Mouse (Mus musculus): ENCODE measurements at regions not wholly inside any gene's neighbourhood (a gene's known extent, or its start where the extent isn't known, plus 50 kb on each side); places are given as distances from the start of the nearest gene placed in this dataset.

- intact Hi-C loops (cut with DNase I): loop anchor here (2.0 kb wide), 1 partner anchor 90 kb away; the partner anchor contains the start of gene Wnt4
- Histone ChIP-seq H3K4me3 (no peak overlapping the region), H3K27ac (peak overlapping the region; percentile 70)
- peak; percentile 74 for DNase-seq
- TF ChIP-seq CTCF (IDR thresholded peaks at IDR 0.05): no peak
Measured at GRCm38 (mm10) chr4:137187051-137187450, 90.2 kb upstream of the Wnt4 start.

DNA sequence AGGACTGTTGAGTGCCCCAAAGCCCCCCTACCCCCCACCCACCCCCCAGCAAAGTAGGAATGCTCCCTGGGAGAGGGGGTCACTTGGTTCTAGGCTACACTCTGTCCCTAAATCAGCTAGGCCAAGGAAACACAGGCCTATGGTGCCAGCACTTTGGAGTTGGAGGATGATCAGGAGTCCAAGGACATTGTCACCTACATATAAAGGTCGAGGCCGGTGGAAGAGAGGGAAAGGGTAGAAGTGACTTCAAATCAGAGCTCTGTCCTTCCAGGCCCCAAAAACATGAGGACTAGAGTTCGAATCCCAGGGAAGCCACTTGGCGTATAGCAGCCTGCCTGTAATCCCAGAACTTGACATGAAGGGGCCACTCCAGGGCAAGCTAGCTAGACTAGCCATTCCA is 92.3 kb upstream of the Wnt4 start:
- no peak for DNase-seq
- no peak overlapping the region for H3K4me3 ChIP-seq
- intact Hi-C loops (cut with DNase I): no loop called here
- no peak for TF ChIP-seq CTCF (IDR thresholded peaks at IDR 0.05)
- no peak overlapping the region for H3K27ac ChIP-seq

- no peak overlapping the region for H3K4me3 ChIP-seq
- H3K27ac ChIP-seq: no peak overlapping the region
- no peak for DNase-seq
- no peak for TF ChIP-seq CTCF (IDR thresholded peaks at IDR 0.05)
- intact Hi-C loops (cut with DNase I): no loop called here
Measured at GRCm38 (mm10) chr4:137183181-137183850, 94.0 kb upstream of the Wnt4 start.

DNA sequence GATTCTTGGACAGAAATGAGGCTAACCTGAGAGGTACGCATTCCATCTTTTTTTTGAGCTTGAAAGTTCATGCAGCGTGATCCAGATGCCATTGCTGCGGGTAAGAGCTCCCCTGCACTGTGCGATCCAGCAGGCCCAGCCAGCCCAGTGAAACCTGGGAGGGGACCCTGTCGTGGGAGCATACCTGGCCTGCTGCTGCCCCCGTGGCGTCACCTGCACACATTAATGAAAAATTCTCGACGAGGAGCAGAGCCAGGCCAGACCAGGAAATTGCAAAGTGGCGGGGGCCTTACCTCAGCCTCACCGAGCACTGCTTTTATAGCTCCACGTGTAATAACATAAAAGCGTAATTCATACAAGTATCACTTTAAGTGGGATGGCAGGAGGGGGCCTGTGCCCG is 94.7 kb upstream of the Wnt4 start:
- H3K4me3 ChIP-seq: no peak overlapping the region
- intact Hi-C loops (cut with DNase I): no loop called here
- no peak for TF ChIP-seq CTCF (IDR thresholded peaks at IDR 0.05)
- no peak overlapping the region for H3K27ac ChIP-seq
- DNase-seq: no peak

DNA sequence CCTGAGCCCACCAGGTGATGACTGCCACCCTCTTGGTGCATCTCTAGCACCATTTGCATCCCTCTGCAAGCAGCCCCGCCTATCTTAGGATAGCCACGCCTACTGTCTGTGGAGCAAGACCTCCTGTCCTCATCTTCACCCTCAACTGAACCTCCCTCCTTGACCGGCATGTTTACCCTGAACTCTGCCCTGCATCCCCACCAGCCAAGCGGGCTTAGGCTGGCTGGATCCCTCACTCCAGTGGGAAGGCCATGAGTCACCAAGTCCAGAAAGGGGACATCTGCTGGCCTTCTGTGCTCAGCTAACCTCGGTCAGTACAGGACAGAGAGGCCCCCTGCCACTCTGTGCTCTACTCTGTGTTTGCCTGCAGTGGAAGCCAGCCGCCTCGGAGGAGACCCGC is 96.0 kb upstream of the Wnt4 start:
- H3K27ac ChIP-seq: no peak overlapping the region
- H3K4me3 ChIP-seq: no peak overlapping the region
- TF ChIP-seq CTCF (IDR thresholded peaks at IDR 0.05): no peak
- intact Hi-C loops (cut with DNase I): no loop called here
- no peak for DNase-seq

DNA sequence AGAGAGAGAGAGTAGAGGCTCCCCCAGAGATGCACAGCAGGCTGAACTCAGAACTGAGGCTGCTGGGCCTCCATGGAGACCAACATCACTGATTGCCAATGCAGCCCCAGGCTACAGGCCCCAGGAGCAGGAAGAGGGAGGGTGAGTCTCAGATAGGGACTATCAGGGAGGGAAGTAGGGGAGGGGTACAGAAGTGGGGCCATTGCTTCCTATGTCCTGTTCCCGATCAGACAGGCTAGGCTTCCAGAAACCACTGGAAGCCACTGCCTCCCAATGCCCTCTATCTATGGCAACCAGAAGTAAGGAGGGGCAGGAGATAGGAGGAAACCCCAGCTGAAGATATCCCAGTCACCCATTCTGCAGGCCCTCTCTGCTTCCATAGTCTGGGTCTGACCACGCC is 97.2 kb upstream of the Wnt4 start:
- TF ChIP-seq CTCF (IDR thresholded peaks at IDR 0.05): no peak
- DNase-seq: no peak
- Histone ChIP-seq H3K27ac (no peak overlapping the region), H3K4me3 (no peak overlapping the region)
- intact Hi-C loops (cut with DNase I): no loop called here

DNA sequence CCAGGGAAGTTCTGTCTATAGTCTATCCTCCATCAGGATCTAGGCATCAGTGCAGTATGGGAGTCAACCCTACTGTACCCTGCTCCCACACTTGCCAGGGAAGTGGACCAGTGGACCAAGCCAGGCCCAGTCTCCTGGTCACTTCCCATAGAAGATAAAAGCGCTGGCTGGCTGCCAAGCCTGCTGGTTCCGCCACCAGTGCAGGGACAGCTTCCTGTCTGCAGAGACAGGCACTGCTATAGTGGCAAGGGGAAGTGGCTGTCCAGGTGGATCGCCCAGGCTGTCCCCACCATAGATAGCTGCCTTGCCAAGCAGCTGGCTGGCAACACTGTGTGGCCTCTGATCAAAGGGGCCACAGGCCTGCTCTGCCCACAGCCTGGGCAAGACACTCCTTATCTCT is 98.5 kb upstream of the Wnt4 start:
- TF ChIP-seq CTCF (IDR thresholded peaks at IDR 0.05): no peak
- no peak overlapping the region for H3K27ac ChIP-seq
- intact Hi-C loops (cut with DNase I): no loop called here
- no peak overlapping the region for H3K4me3 ChIP-seq
- no peak for DNase-seq

- 0 out of 2 replicates have a peak overlapping the region, but pooled peaks have one; percentile 20 for H3K27ac ChIP-seq
- DNase-seq: peak; percentile 15
- intact Hi-C loops (cut with DNase I): loop anchor here (2.0 to 5.0 kb wide), 2 partner anchors 122 to 144 kb away; no protein-coding TSS in a partner anchor
- no peak for TF ChIP-seq CTCF (IDR thresholded peaks at IDR 0.05)
- H3K4me3 ChIP-seq: peak overlapping the region; percentile 66
Measured at GRCm38 (mm10) chr4:137164933-137165332, 112.4 kb upstream of the Wnt4 start.

- TF ChIP-seq CTCF (IDR thresholded peaks at IDR 0.05): peak; percentile 95
- Histone ChIP-seq H3K4me3 (peak overlapping the region; percentile 66), H3K27ac (0 out of 2 replicates have a peak overlapping the region, but pooled peaks have one; percentile 20)
- intact Hi-C loops (cut with DNase I): loop anchor here (2.0 to 5.0 kb wide), 2 partner anchors 123 to 144 kb away; no protein-coding TSS in a partner anchor
- peak; percentile 83 for DNase-seq
Measured at GRCm38 (mm10) chr4:137164429-137164828, 112.9 kb upstream of the Wnt4 start.

DNA sequence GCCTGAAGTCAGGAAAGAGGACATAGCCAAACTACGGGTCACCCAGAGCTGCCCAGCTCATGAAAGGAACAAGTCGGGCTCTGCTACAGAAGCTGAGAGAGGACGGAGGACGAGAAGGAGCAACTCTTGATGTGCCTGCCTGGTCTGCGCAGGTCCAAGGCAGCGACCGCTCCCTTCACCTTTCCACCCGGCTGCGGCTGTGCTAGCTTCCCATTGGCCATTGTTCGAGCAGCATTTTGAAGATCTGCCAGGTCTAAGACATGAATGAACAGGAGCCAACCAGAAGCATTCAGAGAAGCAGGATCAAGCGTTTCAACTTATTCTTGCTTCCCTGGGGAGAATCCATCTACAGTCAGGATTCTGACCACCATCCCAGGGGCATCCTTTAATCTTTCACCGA is 113.3 kb upstream of the Wnt4 start:
- intact Hi-C loops (cut with DNase I): loop anchor here (2.0 to 5.0 kb wide), 2 partner anchors 123 to 145 kb away; no protein-coding TSS in a partner anchor
- TF ChIP-seq CTCF (IDR thresholded peaks at IDR 0.05): no peak
- H3K27ac ChIP-seq: no peak overlapping the region
- no peak overlapping the region for H3K4me3 ChIP-seq
- DNase-seq: peak; percentile 5

DNA sequence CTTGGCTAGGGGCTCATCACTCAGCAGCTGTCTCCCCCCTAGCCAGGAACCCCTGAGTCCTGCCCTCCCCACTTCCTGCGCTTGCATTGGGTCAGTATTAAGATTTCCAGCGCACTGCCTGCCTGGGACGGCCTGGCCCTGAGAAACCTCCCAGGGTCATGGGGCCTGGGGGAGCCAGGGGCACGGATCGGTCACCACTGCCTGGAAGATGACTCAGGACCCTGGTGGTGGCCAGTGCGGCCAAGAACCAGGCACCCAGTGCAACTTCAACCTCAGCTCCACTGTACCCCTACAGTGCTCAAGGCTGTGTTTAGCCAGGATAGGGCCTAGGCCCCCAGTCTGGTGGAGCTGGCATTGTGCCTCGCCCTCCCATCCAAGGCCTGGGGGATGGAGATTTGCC is 111.9 kb upstream of the Zbtb40 start:
- TF ChIP-seq CTCF (IDR thresholded peaks at IDR 0.05): no peak
- Histone ChIP-seq H3K27ac (no peak overlapping the region), H3K4me3 (no peak overlapping the region)
- DNase-seq: no peak
- intact Hi-C loops (cut with DNase I): loop anchor here (5.0 kb wide), 1 partner anchor 127 kb away; no protein-coding TSS in a partner anchor

DNA sequence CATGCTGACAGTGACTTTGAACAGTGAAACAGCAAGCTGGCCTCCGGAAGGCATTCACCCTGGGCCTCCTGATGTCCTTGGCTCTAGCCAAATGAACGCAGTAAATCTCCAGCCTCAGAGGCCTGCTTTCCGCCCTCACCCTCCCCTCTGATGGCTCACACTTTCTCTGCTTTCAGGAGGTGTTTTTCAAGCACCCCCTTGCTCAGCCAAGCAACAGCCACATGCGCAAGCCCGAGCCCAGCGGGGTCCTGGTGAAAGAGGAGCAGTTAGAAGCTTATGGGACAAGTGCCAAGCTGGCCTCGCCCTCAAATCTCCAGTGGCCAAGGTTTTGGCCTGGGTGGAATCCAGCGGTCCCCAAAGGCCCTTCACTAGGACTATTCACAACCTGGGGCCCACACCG is 109.6 kb upstream of the Zbtb40 start:
- no peak for DNase-seq
- Histone ChIP-seq H3K4me3 (no peak overlapping the region), H3K27ac (no peak overlapping the region)
- intact Hi-C loops (cut with DNase I): no loop called here
- no peak for TF ChIP-seq CTCF (IDR thresholded peaks at IDR 0.05)

DNA sequence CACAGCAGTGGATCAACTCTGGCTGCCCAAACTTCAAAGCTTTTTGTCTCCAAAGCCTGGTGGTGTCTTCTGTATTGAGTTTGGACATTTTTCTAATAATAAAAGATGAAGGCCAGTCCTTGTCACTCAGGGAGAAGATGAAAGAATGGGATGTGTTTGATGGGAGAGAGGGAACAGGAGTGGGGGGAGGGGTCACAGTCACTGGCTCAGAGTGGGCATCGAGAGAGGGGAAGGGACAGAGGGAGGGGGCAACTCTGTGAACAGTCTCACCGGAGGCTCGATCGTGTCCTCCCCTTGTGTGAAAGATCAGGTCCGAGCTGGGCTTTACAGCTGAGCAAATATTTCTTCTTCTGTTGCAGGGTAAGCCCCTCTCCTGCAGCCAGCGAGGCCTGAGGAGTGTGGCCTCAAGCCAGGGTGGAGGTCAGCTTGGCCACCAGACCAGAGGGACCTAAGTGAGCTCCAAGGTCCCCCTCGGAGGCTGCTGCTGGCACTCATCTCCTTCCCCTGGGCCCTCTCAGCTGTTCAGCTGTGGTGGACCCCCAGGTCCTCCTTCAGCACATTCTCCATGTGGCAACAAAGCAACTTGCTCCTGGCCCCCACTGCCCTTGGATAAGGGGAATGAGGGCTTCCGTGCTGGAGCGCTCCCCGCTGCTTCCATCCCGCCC is 108.0 kb upstream of the Zbtb40 start:
- no peak for DNase-seq
- no peak overlapping the region for H3K27ac ChIP-seq
- no peak for TF ChIP-seq CTCF (IDR thresholded peaks at IDR 0.05)
- intact Hi-C loops (cut with DNase I): no loop called here
- H3K4me3 ChIP-seq: no peak overlapping the region
